Mouse (Mus musculus): ENCODE measurements around the gene Pidd1. TPM values are rescaled to one million over a fixed set of nuclear protein-coding genes. Genes with fewer than 3 reads are reported as not detected.

Gene Pidd1
- polyA plus RNA-seq, 1 experiment, result 1.9 TPM

- H3K4me3 ChIP-seq, result no peak within 1 kb of the TSS
- H3K36me3 ChIP-seq (ENCODE audit: control insufficient read depth, insufficient read depth), result no peaks in the 10 kb centered on the region
- no peaks in the 10 kb centered on the region for H3K79me2 ChIP-seq (ENCODE audit: control insufficient read depth, insufficient read depth)
- TF ChIP-seq POLR2AphosphoS2 (IDR thresholded peaks at IDR 0.05; ENCODE audit: insufficient read length, low read depth) (peak; percentile 22), MYOG (IDR thresholded peaks at IDR 0.05; ENCODE audit: control insufficient read depth in 1 of 3, insufficient read depth in 1 of 3, insufficient read length in 2 of 3, low read depth in 2 of 3) (no peak), REST (IDR thresholded peaks at IDR 0.05; ENCODE audit: insufficient read depth, insufficient read length) (no peak)
- no peaks in the 10 kb centered on the region for H3K27me3 ChIP-seq (ENCODE audit: control insufficient read depth, insufficient read depth, insufficient read length)
- H3ac ChIP-seq (ENCODE audit: control insufficient read depth, insufficient read length), result no peak within 1 kb of the TSS
- no peak within 1 kb of the TSS for H3K4me2 ChIP-seq (ENCODE audit: low read depth)
Observed at GRCm38 (mm10) chr7:141429310-141429709, 14.5 kb downstream of the Pidd1 start, which contains the start of gene Cend1. Gene Cend1 (minus strand): TSS chr7:141429491.

GRCm38 (mm10) chr7:141428701-141429100 is 15.1 kb downstream of the Pidd1 start:
- Histone ChIP-seq H3K4me3 (no peak overlapping the region), H3K4me2 (ENCODE audit: low read depth) (no peak overlapping the region), H3K27me3 (ENCODE audit: control insufficient read depth, insufficient read depth, insufficient read length) (no peaks in the 10 kb centered on the region), H3K36me3 (ENCODE audit: control insufficient read depth, insufficient read depth) (no peaks in the 10 kb centered on the region), H3ac (ENCODE audit: control insufficient read depth, insufficient read length) (no peak overlapping the region), H3K79me2 (ENCODE audit: control insufficient read depth, insufficient read depth) (no peaks in the 10 kb centered on the region)
- no peak for TF ChIP-seq POLR2AphosphoS2 (IDR thresholded peaks at IDR 0.05; ENCODE audit: insufficient read length, low read depth)
- no peak for TF ChIP-seq MAX (IDR thresholded peaks at IDR 0.05; ENCODE audit: low read depth)
- no peak for TF ChIP-seq E2F4 (IDR thresholded peaks at IDR 0.05; ENCODE audit: insufficient read depth)
- no peak for TF ChIP-seq SRF (IDR thresholded peaks at IDR 0.05; ENCODE audit: control insufficient read depth, insufficient read length, low read depth)
- TF ChIP-seq POLR2A (IDR thresholded peaks at IDR 0.05; ENCODE audit: insufficient read length, low read depth), result no peak
- TF ChIP-seq TCF3 (IDR thresholded peaks at IDR 0.05; ENCODE audit: insufficient read length, low read depth), result no peak
- TF ChIP-seq MYOD1 (IDR thresholded peaks at IDR 0.05; ENCODE audit: control insufficient read depth in 1 of 3, insufficient read length in 2 of 3, low read depth in 2 of 3), result no peak
- TF ChIP-seq TCF12 (IDR thresholded peaks at IDR 0.05; ENCODE audit: insufficient read depth, poor library complexity, severe bottlenecking), result no peak
- no peak for TF ChIP-seq CEBPB (IDR thresholded peaks at IDR 0.05; ENCODE audit: insufficient read depth, poor library complexity, severe bottlenecking)

- Histone ChIP-seq H3ac (ENCODE audit: control insufficient read depth, insufficient read length) (no peak overlapping the region), H3K79me2 (ENCODE audit: control insufficient read depth, insufficient read depth) (no peaks in the 10 kb centered on the region), H3K4me2 (ENCODE audit: low read depth) (no peak overlapping the region), H3K27me3 (ENCODE audit: control insufficient read depth, insufficient read depth, insufficient read length) (no peaks in the 10 kb centered on the region), H3K4me3 (no peak overlapping the region), H3K36me3 (ENCODE audit: control insufficient read depth, insufficient read depth) (no peaks in the 10 kb centered on the region)
- TF ChIP-seq MYOD1 (IDR thresholded peaks at IDR 0.05; ENCODE audit: control insufficient read depth in 1 of 3, insufficient read length in 2 of 3, low read depth in 2 of 3) (no peak), USF1 (IDR thresholded peaks at IDR 0.05; ENCODE audit: low read depth) (no peak), TCF12 (IDR thresholded peaks at IDR 0.05; ENCODE audit: insufficient read depth, poor library complexity, severe bottlenecking) (no peak), MYOG (IDR thresholded peaks at IDR 0.05; ENCODE audit: control insufficient read depth in 1 of 3, insufficient read depth in 1 of 3, insufficient read length in 2 of 3, low read depth in 2 of 3) (no peak), MAX (IDR thresholded peaks at IDR 0.05; ENCODE audit: low read depth) (no peak), REST (IDR thresholded peaks at IDR 0.05; ENCODE audit: insufficient read depth, insufficient read length) (no peak), TCF3 (IDR thresholded peaks at IDR 0.05; ENCODE audit: insufficient read length, low read depth) (no peak), POLR2A (IDR thresholded peaks at IDR 0.05; ENCODE audit: insufficient read length, low read depth) (no peak), SRF (IDR thresholded peaks at IDR 0.05; ENCODE audit: control insufficient read depth, insufficient read length, low read depth) (no peak), POLR2AphosphoS2 (IDR thresholded peaks at IDR 0.05; ENCODE audit: insufficient read length, low read depth) (no peak), CEBPB (IDR thresholded peaks at IDR 0.05; ENCODE audit: insufficient read depth, poor library complexity, severe bottlenecking) (no peak), E2F4 (IDR thresholded peaks at IDR 0.05; ENCODE audit: insufficient read depth) (no peak)
Observed at GRCm38 (mm10) chr7:141426948-141427730, 16.7 kb downstream of the Pidd1 start.

GRCm38 (mm10) chr7:141423811-141424210 is 20.0 kb downstream of the Pidd1 start:
- Histone ChIP-seq H3K79me2 (ENCODE audit: control insufficient read depth, insufficient read depth) (no peaks in the 10 kb centered on the region), H3K4me2 (ENCODE audit: low read depth) (no peak overlapping the region), H3K36me3 (ENCODE audit: control insufficient read depth, insufficient read depth) (no peaks in the 10 kb centered on the region), H3K27me3 (ENCODE audit: control insufficient read depth, insufficient read depth, insufficient read length) (no peaks in the 10 kb centered on the region), H3K4me3 (no peak overlapping the region), H3ac (ENCODE audit: control insufficient read depth, insufficient read length) (no peak overlapping the region)
- TF ChIP-seq REST (IDR thresholded peaks at IDR 0.05; ENCODE audit: insufficient read depth, insufficient read length) (no peak), TCF12 (IDR thresholded peaks at IDR 0.05; ENCODE audit: insufficient read depth, poor library complexity, severe bottlenecking) (no peak), TCF3 (IDR thresholded peaks at IDR 0.05; ENCODE audit: insufficient read length, low read depth) (no peak), POLR2AphosphoS2 (IDR thresholded peaks at IDR 0.05; ENCODE audit: insufficient read length, low read depth) (no peak), MYOG (IDR thresholded peaks at IDR 0.05; ENCODE audit: control insufficient read depth in 1 of 3, insufficient read depth in 1 of 3, insufficient read length in 2 of 3, low read depth in 2 of 3) (no peak), USF1 (IDR thresholded peaks at IDR 0.05; ENCODE audit: low read depth) (no peak), SRF (IDR thresholded peaks at IDR 0.05; ENCODE audit: control insufficient read depth, insufficient read length, low read depth) (no peak), MYOD1 (IDR thresholded peaks at IDR 0.05; ENCODE audit: control insufficient read depth in 1 of 3, insufficient read length in 2 of 3, low read depth in 2 of 3) (no peak), CEBPB (IDR thresholded peaks at IDR 0.05; ENCODE audit: insufficient read depth, poor library complexity, severe bottlenecking) (no peak)
